Mouse (Mus musculus) liver, postnatal 0 days (tissue): ENCODE data around the gene Olfr315.

Experiments
- CTCF ChIP-seq: sonication (generic); IDR thresholded peaks from 2 replicates; pipeline ENCODE4 v1.5.1; 2016; ENCODE audit warnings: antibody characterized with exemption, low read depth
- EP300 ChIP-seq: IDR thresholded peaks from 2 replicates; pipeline ENCODE4 v1.6.1; 2016; ENCODE audit warnings: antibody characterized with exemption, low read depth, mild to moderate bottlenecking

DNA sequence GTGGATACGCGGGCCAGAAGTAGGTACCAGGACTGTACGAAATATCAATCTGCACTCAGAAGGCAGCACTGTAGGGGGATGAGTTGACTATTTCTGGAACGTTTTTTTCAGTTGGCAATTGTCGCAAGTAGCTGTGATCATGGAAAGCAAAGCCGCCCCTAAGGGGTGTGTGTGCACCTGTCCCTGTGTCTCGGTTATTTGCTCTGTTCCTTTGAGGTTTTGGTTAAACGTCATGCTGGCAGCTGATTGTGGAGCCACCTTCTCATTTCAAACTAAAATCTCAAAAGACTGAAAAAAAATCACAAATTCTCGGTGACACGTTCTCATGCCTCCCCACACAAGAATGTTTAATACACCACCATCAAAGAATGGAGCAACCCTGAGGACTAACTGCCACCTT lies 14.7 kb downstream of the Olfr315 start:
- TF ChIP-seq CTCF (no peak), EP300 (no peak)
